Mouse (Mus musculus): ENCODE measurements around the gene Myh1. TPM values are rescaled to one million over a fixed set of nuclear protein-coding genes. Genes with fewer than 3 reads are reported as not detected.

The Myh1 gene
- total RNA-seq, 2 experiments from 2014 or later, result 35.6 to 60.0 TPM

DNA sequence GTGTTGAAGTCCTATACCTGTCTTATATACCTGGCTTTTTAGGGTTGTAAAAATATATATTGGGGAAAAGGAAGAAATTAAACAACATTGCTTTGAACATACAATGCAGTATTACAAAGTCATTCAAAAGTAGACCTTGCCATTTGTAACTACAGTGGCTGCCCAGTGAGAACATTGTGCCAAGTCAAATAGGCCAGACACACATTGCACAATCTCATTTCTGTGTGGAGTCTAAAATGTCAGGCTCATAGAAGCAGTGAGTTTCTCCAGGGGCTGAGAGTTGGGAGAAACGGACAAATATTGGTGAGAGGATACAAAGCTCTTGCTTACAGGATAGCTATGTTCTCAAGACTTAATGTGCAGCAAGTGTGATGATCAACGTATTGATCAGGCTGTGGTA, 30.1 kb downstream of the Myh1 start:
- DNase-seq (ENCODE audit: low spot score in 2 of 2), result no peak

DNA sequence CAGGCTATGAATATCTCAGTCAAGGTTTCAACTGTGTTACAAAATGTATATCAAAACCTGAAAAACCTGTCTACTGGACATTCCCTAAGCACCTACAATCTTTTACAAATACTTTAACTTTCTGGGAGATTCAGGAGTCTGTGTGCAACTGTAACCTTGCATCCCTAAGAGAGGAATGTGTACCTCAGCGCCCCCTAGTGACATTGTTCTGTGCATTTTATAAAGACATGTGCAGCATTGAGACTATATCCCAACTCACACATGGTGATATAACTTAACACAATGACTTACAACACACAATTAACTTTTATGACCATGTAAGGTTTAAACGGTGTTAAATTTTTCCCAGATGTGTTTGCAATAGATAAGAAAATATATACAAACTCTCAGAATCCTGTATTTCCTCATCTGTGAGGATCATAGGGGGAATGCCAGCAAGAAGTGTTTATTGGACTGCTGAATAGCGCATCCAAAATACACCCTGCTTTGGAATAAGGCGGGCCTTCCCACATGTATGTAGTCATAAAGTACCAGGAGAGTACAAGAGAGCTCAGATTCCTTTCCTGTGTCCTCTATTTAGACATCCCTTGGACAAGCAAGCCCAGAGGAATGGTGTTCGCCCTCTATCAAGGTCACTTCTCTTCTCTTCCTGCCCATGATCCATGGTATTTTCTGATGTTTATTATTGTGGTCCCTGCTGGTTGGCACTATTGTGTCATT, 35.9 kb downstream of the Myh1 start:
- DNase-seq (ENCODE audit: low spot score in 2 of 2), result no peak

DNA sequence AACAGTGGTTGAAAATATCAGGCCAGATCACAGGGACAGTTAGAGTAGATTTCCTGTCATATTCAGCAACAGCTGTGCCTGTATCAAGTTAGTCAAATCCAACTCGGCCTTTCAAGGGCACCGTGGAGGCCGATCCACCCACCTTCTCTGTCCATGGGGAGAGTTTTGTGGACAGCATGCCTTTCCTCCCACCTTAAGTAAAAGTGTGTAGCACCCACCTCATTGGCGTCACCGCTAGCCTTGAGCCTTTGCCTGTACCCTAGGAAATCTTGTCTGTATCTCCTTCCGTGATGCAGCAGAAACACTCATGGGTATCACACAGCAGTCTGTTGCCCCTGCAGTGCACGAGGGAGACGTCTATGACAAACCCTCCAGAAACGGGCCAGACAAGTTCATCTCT, 36.9 kb downstream of the Myh1 start:
- DNase-seq (ENCODE audit: low spot score in 2 of 2), result no peak

DNA sequence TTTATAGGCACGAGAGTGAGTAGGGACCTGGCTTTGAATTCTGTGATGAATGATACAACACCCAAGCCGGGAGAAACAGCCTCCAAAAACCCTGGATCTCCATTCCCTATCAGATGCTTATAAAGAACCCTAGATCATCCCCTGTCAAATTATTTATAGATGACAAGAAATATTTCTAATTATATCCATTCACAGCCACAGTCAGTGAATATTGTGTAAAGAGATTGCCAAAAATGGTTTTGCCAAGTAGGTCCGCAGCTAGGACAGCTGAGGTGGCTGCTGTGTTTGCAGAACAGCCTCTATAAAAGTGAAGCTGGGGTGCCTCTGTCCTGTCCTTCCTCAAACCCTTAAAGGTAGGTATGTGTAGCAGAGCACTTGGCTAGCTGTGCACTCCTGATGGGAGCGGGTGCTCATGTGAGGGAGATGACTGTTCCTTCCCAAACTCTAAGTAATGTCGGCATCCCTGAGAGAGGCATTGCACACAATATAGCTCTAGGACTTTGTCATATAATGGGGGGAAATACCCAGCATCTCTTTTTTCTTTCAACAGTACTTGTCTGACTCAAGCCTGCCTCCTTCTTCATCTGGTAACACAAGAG, 37.7 kb downstream of the Myh1 start, which contains the start of gene Myh4:
TSS of gene Myh4 (plus strand) at position 549 of the 599 bp plus-strand sequence.
- no peak for DNase-seq (ENCODE audit: low spot score in 2 of 2)

DNA sequence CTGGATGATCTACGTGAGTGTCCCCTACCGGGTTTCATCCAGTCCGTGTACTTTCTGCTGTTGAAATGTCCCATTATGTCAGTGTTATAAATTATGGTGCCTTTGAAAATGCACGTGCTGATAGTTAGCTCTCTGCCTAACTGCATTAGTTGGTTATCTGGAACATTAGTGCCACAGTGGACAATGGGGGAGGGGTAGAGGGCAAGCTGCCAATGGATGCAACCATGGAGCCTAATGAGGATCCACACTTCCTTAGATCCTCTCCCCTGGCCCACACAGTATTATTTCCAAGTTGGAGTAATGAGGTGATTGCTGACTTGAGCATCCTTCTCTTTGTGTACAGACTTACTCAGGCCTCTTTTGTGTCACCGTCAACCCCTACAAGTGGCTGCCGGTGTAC, 41.2 kb downstream of the Myh1 start:
- DNase-seq (ENCODE audit: low spot score in 2 of 2), result no peak

DNA sequence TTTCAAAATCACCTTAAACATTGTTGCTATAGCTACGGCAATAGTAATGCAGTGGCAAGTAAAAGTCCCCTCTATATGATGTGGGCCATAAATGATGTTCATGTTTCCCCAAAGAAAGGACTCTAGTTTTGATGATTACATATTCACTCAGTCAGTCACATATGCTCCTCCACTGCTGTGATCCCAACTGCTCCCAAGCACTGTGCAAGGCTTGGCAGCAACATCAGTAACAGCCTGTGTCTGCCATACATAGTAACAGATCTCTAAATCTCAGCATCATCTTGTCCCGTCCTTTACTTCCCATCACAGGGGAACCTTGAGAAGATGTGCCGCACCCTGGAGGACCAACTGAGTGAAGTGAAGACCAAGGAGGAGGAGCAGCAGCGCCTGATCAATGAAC, 53.8 kb downstream of the Myh1 start:
- no peak for DNase-seq (ENCODE audit: low spot score in 2 of 2)

DNA sequence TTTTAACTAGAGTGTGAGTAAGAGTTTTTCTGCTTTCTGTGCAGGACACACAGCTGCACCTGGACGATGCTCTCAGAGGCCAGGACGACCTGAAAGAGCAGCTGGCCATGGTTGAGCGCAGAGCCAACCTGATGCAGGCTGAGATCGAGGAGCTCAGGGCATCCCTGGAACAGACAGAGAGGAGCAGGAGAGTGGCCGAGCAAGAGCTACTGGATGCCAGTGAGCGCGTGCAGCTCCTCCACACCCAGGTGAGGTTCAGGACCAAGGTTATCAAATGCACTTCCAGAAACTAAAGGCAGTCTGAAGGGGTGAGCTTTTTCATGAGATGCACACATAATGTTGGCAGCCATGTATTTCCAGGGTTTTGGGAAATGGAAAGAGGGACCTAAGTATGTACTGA, 57.2 kb downstream of the Myh1 start:
- no peak for DNase-seq (ENCODE audit: low spot score in 2 of 2)

DNA sequence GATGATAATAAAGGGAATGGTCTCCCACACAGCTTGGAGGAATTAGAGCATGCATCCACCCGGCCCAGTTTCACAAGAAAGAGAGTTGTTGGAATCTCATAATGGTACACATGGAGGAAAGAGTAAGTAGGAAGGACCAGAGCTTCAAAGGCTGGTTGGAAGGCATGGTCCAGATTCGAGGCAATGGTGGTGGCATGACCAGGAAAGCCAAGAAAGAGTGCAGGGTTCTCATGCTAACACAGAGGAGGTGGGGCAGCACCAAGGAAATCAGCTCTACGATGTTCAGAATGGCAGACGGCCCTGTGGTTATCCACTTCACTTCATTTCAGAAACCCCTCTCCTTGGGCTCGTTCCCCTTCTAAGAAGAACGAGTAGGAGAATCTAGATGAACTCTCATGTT, 61.1 kb downstream of the Myh1 start:
- no peak for DNase-seq (ENCODE audit: low spot score in 2 of 2)

Other genes starting within 250 kb of the Myh1 start
- not detected for gene Tmem238l, start 243.4 kb upstream of the Myh1 start, total RNA-seq (2021)
- 1 to 10 TPM; 5.9 to 6.2 TPM for gene Tmem220, start 174.9 kb upstream of the Myh1 start, total RNA-seq (2021)
- gene Adprm, start 147.5 kb upstream of the Myh1 start, total RNA-seq (2021), result 10 to 100 TPM; 28.0 to 29.2 TPM
- 10 to 100 TPM; 20.4 to 20.8 TPM for gene Sco1, start 147.4 kb upstream of the Myh1 start, total RNA-seq (2021)
- 10 to 100 TPM in 1 of 2 experiments, 1 to 10 TPM in 1; 3.2 to 28.8 TPM for gene Myh3, start 121.8 kb upstream of the Myh1 start, total RNA-seq (2021)
- 10 to 100 TPM in 1 of 2 experiments, 1 to 10 TPM in 1; 6.4 to 35.1 TPM for gene Myh2, start 29.0 kb upstream of the Myh1 start, total RNA-seq (2021)
- 10 to 100 TPM in 1 of 2 experiments, 1 to 10 TPM in 1; 5.7 to 12.7 TPM for gene Myh4, start 38.0 kb downstream of the Myh1 start, total RNA-seq (2021)
- 100 to 1,000 TPM in 1 of 2 experiments, 10 to 100 TPM in 1; 94.8 to 251 TPM for gene Myh8, start 77.1 kb downstream of the Myh1 start, total RNA-seq (2021)
- gene Myh13, start 121.6 kb downstream of the Myh1 start, total RNA-seq (2021), result under 1 TPM in 1 of 2 experiments, not detected in 1; 0.51 TPM